Mouse (Mus musculus): ENCODE results near the gene Gm11639. TPM values are rescaled to one million over a fixed set of nuclear protein-coding genes. Genes with fewer than 3 reads are reported as not detected.
A peak's percentile ranks its signal among the peaks of the same experiment; 100 is the strongest.
"Not testable (repeated sequence)": the region's sequence is repeated elsewhere in the genome, so short reads cannot be mapped to it uniquely, and the experiment has no call there.

Gm11639 gene
- total RNA-seq, 2 experiments from 2014 or later: 0.02 to 0.03 TPM

GRCm38 (mm10) chr11:104704097-104704496 is 18.6 kb downstream of the Gm11639 start:
- DNase-seq: no peak

DNA sequence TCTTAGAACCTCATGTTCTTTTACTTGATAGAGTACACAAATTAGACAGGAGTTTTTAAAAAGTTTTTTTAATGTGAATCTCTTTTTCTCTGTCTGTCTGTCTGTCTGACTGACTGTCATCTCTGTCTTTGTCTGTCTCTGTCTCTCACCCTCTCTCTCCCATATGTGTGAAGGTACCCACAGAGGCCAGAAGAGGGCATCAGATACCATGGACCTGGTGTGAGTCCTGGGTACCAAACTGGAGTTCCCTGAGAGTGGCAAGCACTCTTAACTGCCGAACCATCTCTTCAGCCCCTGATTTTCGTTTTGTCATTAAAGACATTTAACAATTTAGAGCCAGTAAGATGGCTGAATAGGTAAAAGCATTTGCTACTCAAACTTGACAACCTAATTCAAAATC is 21.6 kb downstream of the Gm11639 start:
- DNase-seq: no peak

DNA sequence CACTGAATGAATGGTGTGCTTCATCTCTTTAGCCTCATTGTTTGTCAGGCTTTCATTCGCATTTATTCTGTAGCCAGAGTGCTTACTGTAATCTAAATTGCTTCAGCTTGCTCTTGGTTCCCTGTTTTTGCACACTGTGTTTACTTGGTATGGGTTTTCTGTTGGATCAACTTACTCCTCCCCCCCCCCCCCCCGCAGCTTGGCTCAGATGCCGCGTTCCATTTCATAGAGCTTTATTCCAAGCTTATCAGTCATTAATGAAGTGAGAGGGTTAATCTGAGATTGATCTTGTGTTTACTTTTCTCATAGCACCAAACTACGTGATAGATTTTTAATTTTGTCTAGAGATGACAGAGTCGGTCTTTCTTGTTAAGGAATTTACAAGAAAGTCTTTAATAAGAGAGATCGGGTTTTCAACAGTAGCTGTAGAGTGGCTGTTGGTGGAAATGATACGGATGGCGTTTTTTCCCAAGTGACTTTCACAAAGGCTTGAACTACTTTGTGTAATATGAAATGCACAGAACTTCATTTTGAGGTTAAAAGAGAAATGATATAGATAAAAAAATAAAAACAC is 59.6 kb downstream of the Gm11639 start:
- DNase-seq: no peak

DNA sequence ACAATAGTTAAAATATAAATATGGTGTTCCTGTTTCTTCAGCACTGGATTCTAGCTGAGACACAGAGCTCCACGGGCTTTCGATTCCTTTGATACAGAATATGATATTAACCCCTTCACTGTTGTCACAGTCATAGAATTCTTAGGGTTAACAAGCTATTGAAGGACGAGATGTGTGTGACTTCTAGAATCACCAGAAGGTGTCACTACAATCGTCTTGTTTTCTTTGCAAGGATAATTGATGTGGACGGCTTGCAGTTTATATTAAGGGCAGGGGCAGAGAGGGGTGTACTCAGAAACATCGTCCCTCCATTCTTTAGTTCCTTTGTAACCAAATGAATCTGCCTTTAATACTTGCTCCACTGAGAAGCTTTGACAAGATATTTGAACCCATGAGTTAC is 80.3 kb downstream of the Gm11639 start:
- no peak for DNase-seq

DNA sequence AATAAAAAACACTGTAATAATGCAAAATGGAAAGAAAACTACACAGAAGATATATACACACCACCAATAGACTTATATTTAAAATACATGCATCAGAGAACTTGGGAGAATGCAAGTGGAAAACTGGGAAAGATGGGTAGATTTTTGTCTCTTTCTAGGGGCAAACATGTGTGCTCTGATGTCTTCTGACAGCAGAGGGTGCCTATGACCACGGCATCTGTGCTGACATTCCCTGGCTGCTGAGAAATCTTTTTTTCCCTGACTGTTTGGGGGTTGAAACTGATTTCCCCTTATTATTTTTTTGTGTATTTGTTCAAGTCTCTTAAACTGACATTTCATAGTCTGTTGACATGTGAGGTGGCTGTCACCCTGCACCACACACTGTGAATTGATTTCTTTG is 81.6 kb downstream of the Gm11639 start:
- DNase-seq: no peak

- peak; percentile 14 to 45 for DNase-seq
Measured at GRCm38 (mm10) chr11:104768072-104768471, 82.6 kb downstream of the Gm11639 start.

DNA sequence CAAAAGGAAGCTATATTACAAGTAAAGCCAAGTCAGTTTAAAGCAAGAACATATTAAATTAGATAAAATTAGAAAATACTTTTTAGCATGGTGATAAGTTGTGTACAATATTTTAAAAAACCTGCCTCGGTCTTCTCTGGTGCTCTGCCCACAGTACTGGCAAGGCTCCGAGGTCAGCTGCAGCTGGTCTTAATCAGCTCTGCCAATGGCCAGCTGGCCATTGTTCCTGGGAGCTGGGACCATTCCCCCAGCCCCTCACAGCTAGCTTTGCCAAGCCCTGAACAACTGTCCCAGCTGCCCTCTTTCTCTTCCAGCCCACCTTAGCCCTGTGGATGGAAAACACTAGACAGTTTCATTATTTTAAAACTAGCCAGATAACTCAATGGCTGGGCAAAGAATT is 93.3 kb downstream of the Gm11639 start:
- no peak for DNase-seq

- DNase-seq: no peak
Measured at GRCm38 (mm10) chr11:104944723-104945122, 259.2 kb downstream of the Gm11639 start.

- no peak for DNase-seq
Measured at GRCm38 (mm10) chr11:104952349-104952748, 266.8 kb downstream of the Gm11639 start.

GRCm38 (mm10) chr11:104967862-104968261 is 282.4 kb downstream of the Gm11639 start:
- no peak for DNase-seq

DNA sequence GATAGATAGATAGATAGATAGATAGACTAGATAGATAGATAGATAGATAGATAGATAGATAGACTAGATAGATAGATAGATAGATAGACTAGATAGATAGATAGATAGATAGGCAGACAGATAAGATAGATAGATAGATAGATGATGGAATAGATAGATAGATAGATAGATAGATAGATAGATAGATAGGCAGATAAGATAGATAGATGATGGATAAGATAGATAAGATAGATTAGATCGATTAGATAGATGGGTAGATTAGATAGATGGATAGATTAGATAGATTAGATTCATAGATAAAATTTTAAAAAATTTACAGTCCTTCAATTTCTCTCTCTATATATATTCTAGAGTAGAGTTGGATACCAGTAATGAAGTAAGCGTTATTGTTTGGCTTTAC is 282.9 kb downstream of the Gm11639 start:
- no peak for DNase-seq

DNA sequence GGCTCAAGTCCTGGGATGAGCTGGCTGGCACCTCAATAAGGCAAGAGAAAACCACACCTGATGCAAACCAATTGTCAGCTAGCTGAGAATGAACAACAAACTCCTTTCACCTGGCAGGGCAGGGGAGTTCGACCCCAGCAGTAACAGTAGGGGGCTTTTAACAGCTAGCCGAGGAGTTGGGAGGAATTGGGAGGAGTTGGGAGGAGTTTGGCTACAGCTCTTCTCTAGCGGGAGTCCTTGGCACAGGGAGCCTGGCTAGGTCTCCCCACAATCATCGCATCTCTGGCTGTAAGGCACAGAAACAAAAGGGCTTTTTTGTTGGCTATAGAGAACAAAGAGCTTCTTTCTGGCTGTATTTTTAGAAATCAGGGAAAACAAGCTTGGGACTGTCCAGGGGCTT is 285.8 kb downstream of the Gm11639 start:
- DNase-seq: no peak

- DNase-seq: no peak
Measured at GRCm38 (mm10) chr11:104972480-104972879, 287.0 kb downstream of the Gm11639 start.

DNA sequence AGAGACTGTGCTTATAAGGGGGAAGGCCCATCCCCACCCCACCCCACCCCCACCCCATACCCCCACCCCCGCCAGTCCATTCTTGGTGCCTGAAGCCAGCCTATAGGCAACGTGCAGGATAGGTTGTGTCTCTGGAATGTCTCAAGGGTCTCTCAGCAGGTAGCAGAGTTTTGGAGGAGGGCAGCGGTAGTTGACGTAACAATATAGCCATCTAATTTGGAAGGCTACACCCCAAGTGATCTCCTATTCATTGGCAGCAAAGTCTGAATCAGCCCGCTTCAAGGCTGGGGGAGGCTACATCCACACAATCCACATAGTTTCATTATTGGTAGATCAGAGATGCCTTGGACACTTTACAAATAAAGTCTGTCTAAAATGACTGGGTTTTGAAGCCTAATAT is 292.5 kb downstream of the Gm11639 start:
- DNase-seq: no peak

- no peak for DNase-seq
Measured at GRCm38 (mm10) chr11:104981342-104982055, 296.0 kb downstream of the Gm11639 start.

DNA sequence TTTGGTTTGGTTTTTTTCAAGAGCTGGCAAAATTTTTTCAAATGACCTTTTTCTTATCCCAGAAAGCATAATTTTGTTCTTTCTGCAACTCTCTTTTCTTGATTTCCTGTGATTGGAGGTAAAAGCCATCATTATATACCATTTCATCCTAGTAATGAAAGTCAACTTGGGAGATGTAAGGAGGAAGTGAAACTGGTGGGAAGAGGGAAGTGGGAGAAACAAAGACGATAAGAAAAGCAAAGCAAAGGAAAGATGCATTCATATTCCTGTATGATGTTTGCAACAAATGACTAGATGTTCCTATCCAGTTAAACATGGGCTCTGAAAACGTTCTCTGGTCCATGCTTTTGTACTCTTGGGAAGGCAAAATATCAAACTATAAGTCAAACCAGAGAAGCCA is 323.7 kb downstream of the Gm11639 start:
- no peak for DNase-seq

DNA sequence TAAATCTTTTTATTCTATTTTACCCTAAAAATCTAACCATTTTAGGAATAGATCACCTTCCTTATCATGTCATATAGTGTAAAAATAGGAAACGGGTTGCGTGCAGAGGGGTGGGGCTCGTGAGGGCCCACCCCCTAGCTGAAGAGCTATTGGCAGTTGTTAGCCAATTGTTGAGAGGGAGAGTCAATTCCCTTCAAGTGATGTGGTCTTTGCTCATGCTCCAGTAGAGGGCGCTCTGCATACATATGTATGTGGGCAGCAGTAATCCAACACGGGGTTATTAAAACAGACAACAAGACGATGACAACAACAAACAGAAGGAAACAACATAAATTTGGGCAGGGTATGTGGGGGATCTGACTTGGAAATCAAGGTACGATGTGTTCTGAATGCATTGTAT is 335.6 kb downstream of the Gm11639 start:
- DNase-seq: peak in 1 of 2 experiments; percentile 1

GRCm38 (mm10) chr11:105028744-105029348 is 343.3 kb downstream of the Gm11639 start:
- no peak for DNase-seq

- no peak for DNase-seq
Measured at GRCm38 (mm10) chr11:105029525-105029924, 344.0 kb downstream of the Gm11639 start.

GRCm38 (mm10) chr11:105030229-105030628 is 344.7 kb downstream of the Gm11639 start:
- no peak for DNase-seq

DNA sequence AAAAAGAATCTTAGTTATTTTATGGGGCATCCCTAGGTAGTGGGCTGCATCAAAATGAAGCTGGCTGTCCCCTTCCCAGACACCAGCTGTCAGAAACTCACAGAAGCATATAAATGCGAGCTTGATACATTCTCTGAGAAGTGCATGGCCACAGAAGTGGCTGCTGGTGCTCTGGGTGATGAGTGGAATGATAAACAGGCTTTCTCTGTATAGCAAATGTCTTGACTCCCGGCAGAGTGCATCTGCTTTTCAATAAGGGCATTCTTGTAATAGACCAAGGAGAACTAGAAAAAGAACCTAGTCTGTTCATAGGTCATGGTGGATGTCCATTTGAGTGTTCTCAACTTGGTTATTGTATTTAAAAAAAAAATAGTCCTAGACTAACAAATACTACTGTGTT is 345.6 kb downstream of the Gm11639 start:
- DNase-seq: no peak

- no peak for DNase-seq
Measured at GRCm38 (mm10) chr11:105035081-105035480, 349.6 kb downstream of the Gm11639 start.

DNA sequence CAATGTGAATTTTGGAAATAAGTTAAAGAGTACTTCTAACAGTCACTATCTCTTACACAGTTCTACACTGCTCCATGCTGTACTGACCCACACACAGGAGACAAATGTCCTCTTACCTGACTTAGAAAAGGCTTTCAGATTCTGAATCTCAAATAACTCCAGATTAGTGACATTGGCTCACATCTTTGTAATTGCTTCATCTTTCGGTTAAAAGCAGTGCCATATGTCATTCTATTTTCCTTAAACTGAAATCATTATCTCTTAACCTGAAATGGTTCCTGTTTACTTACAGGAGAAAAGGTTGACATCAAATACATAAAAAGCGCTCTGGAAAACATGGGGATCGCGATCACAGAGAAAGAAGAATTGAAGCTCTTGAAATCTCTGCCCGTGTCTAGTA is 377.8 kb downstream of the Gm11639 start, which contains the start of gene Efcab3:
TSS of gene Efcab3 (plus strand) at position 301 of the 400 bp plus-strand sequence.
- DNase-seq: no peak

DNA sequence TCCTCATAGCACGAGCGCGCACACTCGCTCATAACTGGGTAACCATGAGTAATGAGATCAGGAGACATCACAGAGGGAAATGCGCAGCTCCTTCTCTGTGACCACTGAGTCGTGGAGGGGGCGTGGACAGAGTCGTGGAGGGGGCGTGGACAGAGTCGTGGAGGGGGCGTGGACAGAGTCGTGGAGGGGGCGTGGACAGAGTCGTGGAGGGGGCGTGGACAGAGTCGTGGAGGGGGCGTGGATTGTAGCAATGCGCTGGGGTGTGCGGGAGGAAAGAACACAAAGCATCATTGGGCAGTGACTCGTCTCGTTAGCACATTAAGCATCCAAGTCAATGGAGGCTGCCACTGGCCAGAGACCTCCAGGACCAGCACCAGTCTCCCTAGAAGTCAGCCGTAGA is 426.9 kb downstream of the Gm11639 start:
- not testable (repeated sequence) for DNase-seq

Data from heart, adult 18-20 months (tissue).